Mouse (Mus musculus) intestine, embryonic 16.5 days (tissue): Measurements from ENCODE around the gene Fcnb. TPM values are rescaled to one million over a fixed set of nuclear protein-coding genes. Genes with fewer than 3 reads are reported as not detected.

Experiments used
- ATAC-seq: fragments of 200-750 bp; cut with Nextera tagmentation; 2 replicates; pipeline ENCODE4 v1.8.0; 2017; ENCODE audit warnings: moderate TSS enrichment, moderate library complexity
- H3K27ac ChIP-seq: fragments of 300-500 bp; sonication (generic); 2 replicates; pipeline ENCODE4 v1.5.1; 2014; ENCODE audit warnings: mild to moderate bottlenecking, low read length
- H3K27me3 ChIP-seq: fragments of 300-500 bp; sonication (generic); replicated peaks from 2 replicates; pipeline ENCODE4 v1.6.1; 2014; ENCODE audit warnings: low read length, control low read depth, mixed read lengths; ENCODE audit not compliant: control insufficient read depth, insufficient read depth
- H3K36me3 ChIP-seq: fragments of 300-500 bp; sonication (generic); 2 replicates; pipeline ENCODE4 v1.6.1; 2014; ENCODE audit warnings: low read length, control low read depth; ENCODE audit not compliant: control insufficient read depth, insufficient read depth
- H3K4me1 ChIP-seq: fragments of 300-500 bp; sonication (generic); 2 replicates; pipeline ENCODE4 v1.6.1; 2014; ENCODE audit warnings: low read length, control low read depth, mixed read lengths; ENCODE audit not compliant: control insufficient read depth, insufficient read depth
- H3K4me2 ChIP-seq: fragments of 300-500 bp; sonication (generic); 2 replicates; pipeline ENCODE4 v1.6.1; 2014; ENCODE audit warnings: low read depth, low read length, control low read depth
- H3K4me3 ChIP-seq: fragments of 300-500 bp; sonication (generic); 2 replicates; pipeline ENCODE4 v1.5.1; 2014; ENCODE audit warnings: mild to moderate bottlenecking, low read length
- H3K9ac ChIP-seq: fragments of 300-500 bp; sonication (generic); 2 replicates; pipeline ENCODE4 v1.6.1; 2014; ENCODE audit warnings: low read depth, low read length
- H3K9me3 ChIP-seq: fragments of 300-500 bp; sonication (generic); 2 replicates; pipeline ENCODE4 v1.6.1; 2016; ENCODE audit warnings: low read length, control low read depth; ENCODE audit not compliant: control insufficient read depth
- WGBS: fragments of 180-500 bp; shearing (Covaris S2); extraction: QIAGEN DNeasy Blood & Tissue Kit; methylation state at CpG from one replicate; pipeline ENCODE4 v1.1.7; 2014; 5-methylcytosine and 5-hydroxymethylcytosine counted together
- polyA plus RNA-seq: library from polyadenylated mRNA; unstranded; fragments of >200 nt; fragmentation: Nextera tagmentation; extraction: Ambion mirVana; gene quantifications from 2 replicates; pipeline ENCODE4 v1.2.1, GENCODE M21; 2015

Gene Fcnb
- 0.42 and 1.0 TPM in 2 replicates for polyA plus RNA-seq

GRCm38 (mm10) chr2:28084768-28085167 is at the start of gene Fcnb:
Gene Fcnb (minus strand): TSS chr2:28084885.
- no peak within 1 kb of the TSS for H3K4me3 ChIP-seq
- H3K9me3 ChIP-seq, result no peaks in the 10 kb centered on the region
- WGBS, result 86% methylated on average over 3 of the region's 3 CpGs
- no peaks in the 10 kb centered on the region for H3K27me3 ChIP-seq
- H3K4me1 ChIP-seq, result no peaks in the 10 kb centered on the region; the same call in 1 of the 2 replicates
- no peak within 1 kb of the TSS for H3K9ac ChIP-seq
- H3K27ac ChIP-seq, result no peak within 1 kb of the TSS
- H3K36me3 ChIP-seq, result no peaks in the 10 kb centered on the region
- ATAC-seq, result no peak
- no peak within 1 kb of the TSS for H3K4me2 ChIP-seq

- 85% methylated on average over 9 of the region's 9 CpGs for WGBS
- Histone ChIP-seq H3K4me2 (no peak overlapping the region), H3K27ac (no peak overlapping the region), H3K27me3 (no peaks in the 10 kb centered on the region), H3K4me3 (no peak overlapping the region), H3K36me3 (no peaks in the 10 kb centered on the region), H3K9me3 (no peaks in the 10 kb centered on the region), H3K4me1 (no peaks in the 10 kb centered on the region), H3K9ac (no peak overlapping the region)
- no peak for ATAC-seq
Observed at GRCm38 (mm10) chr2:28133833-28134232, 49.1 kb upstream of the Fcnb start.

- Histone ChIP-seq H3K27me3 (no peaks in the 10 kb centered on the region), H3K4me2 (no peak overlapping the region), H3K9ac (no peak overlapping the region), H3K27ac (no peak overlapping the region), H3K9me3 (no peaks in the 10 kb centered on the region), H3K4me3 (no peak overlapping the region), H3K36me3 (no peaks in the 10 kb centered on the region), H3K4me1 (no peaks in the 10 kb centered on the region)
- WGBS, result 81% methylated on average over 4 of the region's 4 CpGs
- no peak for ATAC-seq
Observed at GRCm38 (mm10) chr2:28132117-28132516, 47.4 kb upstream of the Fcnb start.

- Histone ChIP-seq H3K27ac (0 out of 2 replicates have a peak overlapping the region, but pooled peaks have one; percentile 30), H3K4me3 (no peak overlapping the region), H3K4me1 (no peaks in the 10 kb centered on the region), H3K27me3 (no peaks in the 10 kb centered on the region), H3K9ac (no peak overlapping the region), H3K9me3 (no peaks in the 10 kb centered on the region), H3K4me2 (no peak overlapping the region), H3K36me3 (no peaks in the 10 kb centered on the region)
- WGBS, result 52% methylated on average over 12 of the region's 12 CpGs
- 0 out of 2 replicates have a peak, but pooled peaks have one; percentile 28 for ATAC-seq
Observed at GRCm38 (mm10) chr2:28126763-28127438, 42.2 kb upstream of the Fcnb start.

- H3K27ac ChIP-seq, result no peak overlapping the region
- no peak overlapping the region for H3K4me2 ChIP-seq
- no peak overlapping the region for H3K4me3 ChIP-seq
- no peaks in the 10 kb centered on the region for H3K4me1 ChIP-seq
- 88% methylated on average over 2 of the region's 2 CpGs for WGBS
- no peak overlapping the region for H3K9ac ChIP-seq
- no peaks in the 10 kb centered on the region for H3K9me3 ChIP-seq
- no peaks in the 10 kb centered on the region for H3K36me3 ChIP-seq
- ATAC-seq, result no peak
- H3K27me3 ChIP-seq, result no peaks in the 10 kb centered on the region
Observed at GRCm38 (mm10) chr2:28123910-28124309, 39.2 kb upstream of the Fcnb start.

GRCm38 (mm10) chr2:28121309-28121708 is 36.6 kb upstream of the Fcnb start:
- peak overlapping the region; percentile 17; the same call in 1 of the 2 replicates for H3K27ac ChIP-seq
- no peak overlapping the region for H3K9ac ChIP-seq
- 58% methylated on average over 4 of the region's 4 CpGs for WGBS
- no peaks in the 10 kb centered on the region for H3K9me3 ChIP-seq
- H3K4me3 ChIP-seq, result no peak overlapping the region
- H3K4me1 ChIP-seq, result no peaks in the 10 kb centered on the region
- ATAC-seq, result no peak
- no peak overlapping the region for H3K4me2 ChIP-seq
- H3K36me3 ChIP-seq, result no peaks in the 10 kb centered on the region
- H3K27me3 ChIP-seq, result no peaks in the 10 kb centered on the region

- no peak for ATAC-seq
- Histone ChIP-seq H3K4me3 (no peak overlapping the region), H3K4me1 (no peaks in the 10 kb centered on the region), H3K27ac (no peak overlapping the region), H3K4me2 (no peak overlapping the region), H3K9ac (no peak overlapping the region), H3K27me3 (no peaks in the 10 kb centered on the region), H3K9me3 (no peaks in the 10 kb centered on the region), H3K36me3 (no peaks in the 10 kb centered on the region)
- 95% methylated on average over 9 of the region's 9 CpGs for WGBS
Observed at GRCm38 (mm10) chr2:28120342-28120741, 35.7 kb upstream of the Fcnb start.

GRCm38 (mm10) chr2:28118518-28119116 is 33.9 kb upstream of the Fcnb start:
- 49% methylated on average over 6 of the region's 6 CpGs for WGBS
- H3K27ac ChIP-seq, result no peak overlapping the region
- H3K9me3 ChIP-seq, result no peaks in the 10 kb centered on the region
- no peaks in the 10 kb centered on the region for H3K4me1 ChIP-seq
- no peaks in the 10 kb centered on the region for H3K27me3 ChIP-seq
- no peak for ATAC-seq
- H3K36me3 ChIP-seq, result no peaks in the 10 kb centered on the region
- no peak overlapping the region for H3K4me2 ChIP-seq
- no peak overlapping the region for H3K9ac ChIP-seq
- H3K4me3 ChIP-seq, result no peak overlapping the region

- no peak overlapping the region for H3K9ac ChIP-seq
- no peak overlapping the region for H3K27ac ChIP-seq
- 31% methylated on average over 11 of the region's 11 CpGs for WGBS
- no peaks in the 10 kb centered on the region for H3K4me1 ChIP-seq
- ATAC-seq, result no peak
- H3K27me3 ChIP-seq, result no peaks in the 10 kb centered on the region
- H3K4me3 ChIP-seq, result no peak overlapping the region
- H3K4me2 ChIP-seq, result no peak overlapping the region
- H3K9me3 ChIP-seq, result no peaks in the 10 kb centered on the region
- H3K36me3 ChIP-seq, result no peaks in the 10 kb centered on the region
Observed at GRCm38 (mm10) chr2:28117490-28118308, 33.0 kb upstream of the Fcnb start.
